Mouse (Mus musculus) cerebellum, adult 8-10 months (tissue): ENCODE results near the gene Os9.
"Not testable (repeated sequence)": the region's sequence is repeated elsewhere in the genome, so short reads cannot be mapped to it uniquely, and the experiment has no call there.

Source experiments
- DNase-seq: peaks from one replicate; pipeline ENCODE4 v3.0.0; 2022

Gene Os9

DNA sequence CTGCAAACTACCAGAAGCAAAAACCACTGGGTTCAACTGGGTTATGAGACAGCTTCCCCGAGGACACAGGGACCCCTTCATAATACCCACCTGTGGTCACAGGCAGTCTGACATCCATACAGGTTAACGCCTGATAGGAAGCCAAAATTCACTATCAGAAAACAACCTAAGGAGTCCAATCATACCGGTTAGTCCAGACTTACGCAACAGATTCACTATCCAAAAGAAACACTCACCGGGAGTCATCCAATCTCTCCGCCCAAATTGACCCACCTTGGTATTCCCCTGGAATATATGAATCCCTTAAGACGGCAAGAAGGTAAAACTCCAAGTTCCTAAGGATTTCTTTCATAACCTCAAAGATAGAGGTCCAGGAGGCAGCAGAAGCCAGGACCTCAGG lies 23.6 kb upstream of the Os9 start:
- DNase-seq = no peak

GRCm38 (mm10) chr10:127143228-127143627 lies 22.3 kb upstream of the Os9 start:
- DNase-seq = peak; percentile 23

DNA sequence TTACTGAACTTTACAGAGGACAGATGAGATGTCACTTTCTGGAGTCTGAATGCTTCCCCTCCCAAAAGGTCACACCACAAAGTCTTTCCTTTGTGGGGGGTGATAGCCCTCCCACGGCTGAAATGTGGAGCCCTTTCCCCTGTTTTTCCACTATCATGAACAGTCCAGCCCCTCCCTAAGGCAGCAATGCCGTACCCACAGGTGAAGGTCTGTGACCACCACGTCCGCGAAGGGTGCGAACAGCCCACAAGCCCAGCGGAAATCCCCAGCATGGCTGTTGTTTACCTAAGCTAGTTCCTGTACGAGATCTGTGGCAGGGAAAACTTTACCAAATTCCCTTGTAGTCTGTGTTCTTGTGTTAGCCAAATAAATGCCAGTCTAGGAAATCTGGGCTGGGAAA lies 20.6 kb upstream of the Os9 start:
- DNase-seq = no peak

DNA sequence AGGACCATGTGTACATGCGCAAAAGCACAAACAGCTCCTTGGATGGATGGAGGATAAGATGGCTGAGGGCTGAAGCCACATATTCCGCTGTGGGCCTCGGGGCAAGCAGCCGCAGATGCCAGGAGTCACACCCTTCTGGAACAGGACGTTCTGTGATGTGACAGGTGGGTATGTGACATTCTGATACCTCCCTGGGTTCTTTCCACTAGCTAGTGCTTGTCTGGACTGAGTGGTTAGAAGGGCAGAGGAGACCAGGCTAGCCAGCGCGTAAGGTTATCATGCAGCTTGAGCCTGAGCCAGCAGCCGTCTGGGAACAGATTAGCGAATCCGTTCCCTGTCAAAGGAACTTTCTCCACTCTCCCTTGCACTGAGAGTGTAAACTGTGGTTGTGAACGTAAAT lies 20.0 kb upstream of the Os9 start:
- no peak for DNase-seq

DNA sequence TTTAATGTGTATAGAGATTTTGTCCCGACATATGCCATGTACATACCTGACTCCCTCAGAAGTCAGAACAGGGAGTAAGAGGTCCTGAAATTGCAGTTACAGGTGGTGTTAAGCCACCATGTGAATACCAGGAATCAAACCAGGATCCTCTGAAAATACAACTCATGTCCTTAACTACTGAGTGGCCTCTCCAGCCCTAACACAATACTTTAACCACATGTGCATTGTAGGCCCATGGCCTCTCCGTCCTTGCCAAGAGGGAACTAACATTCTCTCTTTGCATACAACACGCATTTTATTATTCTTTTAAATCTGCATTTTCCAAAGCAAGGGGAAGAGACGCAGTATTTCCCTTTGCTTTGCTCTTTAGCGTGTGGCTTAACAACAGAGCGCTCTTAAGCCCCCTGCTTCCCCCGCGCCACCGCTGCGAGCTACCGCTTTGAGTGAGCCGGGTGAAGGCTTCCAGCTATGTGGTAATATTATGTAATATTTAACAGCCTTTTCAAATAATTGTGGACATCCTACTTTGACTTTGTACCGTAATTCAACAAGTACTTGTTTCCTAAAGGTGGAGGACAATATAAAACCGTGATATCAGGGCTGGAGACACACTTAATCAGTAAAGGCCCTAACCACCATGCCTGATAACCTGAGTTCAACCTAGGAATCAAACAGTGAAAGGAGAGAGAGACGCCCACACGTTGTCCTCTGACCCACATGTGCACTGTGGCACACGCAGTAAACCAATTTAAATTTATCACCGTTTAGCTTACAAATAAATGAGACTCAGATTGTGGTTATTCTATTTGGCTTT lies 17.6 kb upstream of the Os9 start:
- DNase-seq = no peak

- DNase-seq = no peak
Observed at GRCm38 (mm10) chr10:127137896-127138295, 17.0 kb upstream of the Os9 start.

- no peak for DNase-seq
Observed at GRCm38 (mm10) chr10:127136510-127136909, 15.6 kb upstream of the Os9 start.

DNA sequence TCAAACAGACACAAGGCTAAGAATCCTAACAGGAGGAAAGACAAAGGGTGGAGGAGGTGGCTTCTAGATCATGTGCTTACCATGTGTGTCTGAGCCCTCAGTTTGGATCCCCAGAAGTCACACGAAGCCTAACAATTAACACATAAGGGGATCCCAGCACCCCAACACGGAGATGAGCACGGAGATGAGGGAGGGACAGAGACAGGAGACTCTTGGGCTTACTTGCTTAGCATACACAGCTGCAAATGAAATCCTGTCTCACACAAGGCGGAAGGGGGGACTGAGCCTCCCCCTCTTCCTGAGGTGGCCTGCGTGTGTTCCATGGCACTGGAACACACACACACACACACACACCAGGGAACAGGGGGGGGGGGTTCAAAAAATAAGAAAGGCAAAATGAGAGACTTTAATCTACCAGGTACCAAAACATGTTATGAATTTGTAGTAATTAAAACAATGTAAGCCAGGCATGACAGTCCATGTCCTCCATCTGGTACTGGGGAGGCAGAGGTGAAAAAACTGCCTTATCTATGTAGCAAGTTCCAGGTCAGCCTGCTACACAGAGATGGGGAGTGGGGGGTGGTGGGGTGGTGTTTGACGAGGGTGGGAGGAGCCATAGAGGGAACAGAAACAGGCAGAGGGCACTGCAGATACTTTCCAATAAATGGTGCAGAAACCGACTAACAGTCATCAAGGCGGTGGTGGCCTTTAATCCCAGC lies 14.3 kb upstream of the Os9 start:
- no peak for DNase-seq

- DNase-seq = not testable (repeated sequence)
Observed at GRCm38 (mm10) chr10:127134394-127135035, 13.6 kb upstream of the Os9 start.

DNA sequence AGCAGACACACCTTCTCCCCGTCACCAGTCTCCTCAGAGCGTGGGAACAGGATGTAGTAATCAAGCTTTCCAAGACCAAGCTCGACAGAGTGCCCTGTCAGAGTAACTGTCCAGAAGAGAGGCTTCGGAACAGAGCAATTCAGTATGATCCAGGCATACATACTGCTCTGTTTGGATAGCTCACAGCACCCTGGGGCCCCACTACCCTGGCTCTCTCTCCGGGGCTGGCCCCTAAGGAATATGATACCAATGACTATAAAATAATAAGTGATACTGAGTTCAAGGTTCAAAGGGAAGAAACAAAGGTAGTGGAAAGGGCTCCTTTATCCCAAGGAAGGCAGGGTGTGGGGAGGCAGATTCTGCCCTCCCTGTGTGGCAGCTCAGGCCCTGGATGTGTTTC lies 11.5 kb upstream of the Os9 start:
- DNase-seq = no peak

- DNase-seq = no peak
Observed at GRCm38 (mm10) chr10:127129431-127129830, 8.5 kb upstream of the Os9 start.

DNA sequence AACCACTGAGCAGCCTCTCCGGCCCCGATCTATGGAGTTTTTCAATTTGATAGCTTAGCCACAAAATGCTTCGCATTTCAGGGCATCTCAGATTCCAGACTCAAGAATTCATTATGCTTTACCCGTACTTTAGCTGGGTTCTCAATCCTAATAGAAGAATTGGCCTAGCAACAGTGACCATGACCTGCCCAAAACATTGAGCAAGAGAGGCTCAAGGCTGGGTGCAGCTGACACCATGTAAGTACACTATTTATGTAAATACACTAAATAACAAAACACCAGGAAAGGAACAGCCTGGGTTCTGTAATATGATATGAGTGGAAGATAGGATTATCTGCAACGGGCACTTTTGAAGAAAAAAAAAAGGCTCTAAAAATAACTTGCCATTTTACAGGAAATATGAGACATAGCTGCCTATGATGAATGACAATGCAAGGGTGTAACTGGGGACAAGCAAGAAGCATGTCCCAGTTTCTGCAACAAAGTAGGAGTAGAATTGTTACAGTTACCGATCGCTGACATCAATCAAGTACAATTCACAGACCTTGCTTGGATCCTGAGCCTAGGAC lies 6.9 kb upstream of the Os9 start:
- no peak for DNase-seq

DNA sequence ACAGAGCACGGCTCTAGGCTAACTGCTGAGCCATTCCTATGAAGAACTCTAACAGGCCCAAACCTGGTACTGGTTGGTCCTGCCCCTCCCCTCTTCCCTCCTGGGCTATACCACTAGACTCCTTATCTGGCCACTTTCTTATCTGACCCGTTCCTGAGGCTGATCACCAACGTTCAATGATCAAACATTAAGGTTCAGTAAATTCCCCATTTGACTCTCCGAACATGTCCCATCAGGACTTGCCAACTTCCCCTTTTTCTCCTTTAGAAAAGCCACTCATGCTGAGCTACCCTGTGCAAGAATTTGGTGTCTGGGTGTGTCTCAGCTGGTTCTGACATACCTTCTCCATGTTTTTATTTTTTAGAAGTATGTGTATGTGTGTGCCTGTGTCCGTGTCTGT lies 5.6 kb upstream of the Os9 start:
- no peak for DNase-seq

DNA sequence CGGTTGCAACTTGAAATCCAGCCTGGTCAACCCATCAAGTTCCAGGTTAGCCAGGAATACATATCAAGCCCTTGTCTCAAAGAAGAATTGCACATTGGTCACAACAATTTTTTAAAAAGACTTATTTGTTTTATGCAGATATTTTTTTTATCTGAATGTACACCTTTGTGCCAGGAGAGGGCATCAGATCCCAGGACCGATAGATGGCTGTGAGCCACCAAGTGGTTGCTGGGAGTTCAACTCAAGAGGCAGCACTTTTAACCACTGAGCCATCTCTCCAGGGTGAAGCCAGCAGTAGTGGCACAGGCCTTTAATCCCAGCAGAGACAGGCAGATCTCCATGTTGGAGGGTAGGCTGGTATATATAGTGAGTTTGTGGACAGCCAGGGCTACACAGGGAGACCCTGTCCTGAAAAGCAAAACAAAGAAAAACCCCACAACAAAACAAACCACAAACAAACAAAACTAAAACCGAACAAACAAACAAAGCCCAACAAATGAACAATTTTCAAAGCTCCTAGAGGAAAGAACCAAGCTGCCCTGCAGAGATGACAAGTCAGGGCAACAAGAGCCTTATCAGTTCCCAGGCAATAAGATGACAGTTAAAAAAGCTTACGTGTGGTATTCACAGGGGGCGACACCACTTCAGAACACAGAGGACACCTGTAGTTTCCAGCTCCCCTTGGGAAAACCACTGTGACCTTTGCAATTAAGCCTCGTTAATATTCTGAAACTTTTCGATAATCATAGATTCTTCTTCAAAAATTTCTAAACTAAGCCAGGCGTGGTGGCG lies 4.5 kb upstream of the Os9 start:
- no peak for DNase-seq

- DNase-seq = peak; percentile 85
Observed at GRCm38 (mm10) chr10:127123436-127123805, 2.5 kb upstream of the Os9 start.

DNA sequence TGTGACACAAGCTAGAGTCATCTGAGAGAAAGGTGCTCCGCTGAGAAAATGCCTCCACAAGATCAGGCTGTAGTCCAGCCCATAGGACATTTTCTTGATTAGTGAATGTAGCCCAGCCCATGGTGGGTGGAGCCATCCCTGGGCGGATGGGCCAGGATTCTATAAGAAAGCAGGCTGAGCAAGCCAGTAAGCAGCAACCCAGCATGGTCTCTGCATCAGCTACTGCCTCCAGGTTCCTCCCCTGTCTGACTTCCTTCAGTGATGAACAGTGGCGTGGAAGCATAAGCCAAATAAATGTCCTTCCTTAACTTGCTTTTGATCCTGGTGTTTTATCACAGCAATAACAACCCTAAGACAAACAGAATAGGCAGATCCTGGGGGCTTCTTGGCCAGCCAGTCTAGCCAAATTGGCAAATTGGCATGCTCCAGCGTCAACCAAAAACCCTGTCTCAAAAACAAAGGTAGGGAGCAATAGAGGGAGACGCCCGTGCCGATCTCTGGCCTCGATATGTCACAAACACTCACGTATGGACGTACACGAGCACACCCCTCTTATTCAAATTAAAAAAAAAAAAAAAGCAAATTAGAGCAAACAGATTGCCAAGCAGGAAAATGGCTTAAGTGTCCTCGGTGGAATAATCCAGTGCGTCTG lies 2.0 kb upstream of the Os9 start:
- DNase-seq = peak; percentile 62

- DNase-seq = no peak
Observed at GRCm38 (mm10) chr10:127122018-127122417, 1.1 kb upstream of the Os9 start.

GRCm38 (mm10) chr10:127120301-127121065 lies 448 bp downstream of the Os9 start:
- no peak for DNase-seq

GRCm38 (mm10) chr10:127119229-127119628 lies 1.7 kb downstream of the Os9 start:
- DNase-seq = no peak

GRCm38 (mm10) chr10:127118470-127118869 lies 2.5 kb downstream of the Os9 start:
- DNase-seq = no peak

- no peak for DNase-seq
Observed at GRCm38 (mm10) chr10:127115068-127115467, 5.9 kb downstream of the Os9 start.

GRCm38 (mm10) chr10:127114408-127114807 lies 6.5 kb downstream of the Os9 start:
- DNase-seq = no peak
